Mouse (Mus musculus): ENCODE results near the gene Olfr898. TPM values are rescaled to one million over a fixed set of nuclear protein-coding genes. Genes with fewer than 3 reads are reported as not detected.

Gene Olfr898
- polyA plus RNA-seq (2012; rRNA removed) (not detected in 2 replicates), polyA plus RNA-seq (2014; fragmentation: Nextera tagmentation; extraction: Ambion mirVana) (not detected in 2 replicates)

- Histone ChIP-seq H3K9me3 (ENCODE audit: control insufficient read depth, low read length) (no peaks in the 10 kb centered on the region), H3K27ac (no peak within 1 kb of the TSS), H3K4me2 (ENCODE audit: low read depth) (no peak within 1 kb of the TSS), H3K4me1 (replicated peaks; ENCODE audit: control insufficient read depth in 2 of 2, insufficient read depth in 2 of 2, low read length in 1 of 2) (no peaks in the 10 kb centered on the region), H3K27me3 (ENCODE audit: control insufficient read depth, insufficient read depth, low read length) (no peaks in the 10 kb centered on the region), H3K9ac (replicated peaks) (no peak within 1 kb of the TSS), H3K36me3 (replicated peaks; ENCODE audit: control insufficient read depth, insufficient read depth, low read depth) (no peaks in the 10 kb centered on the region), H3K4me3 (ENCODE audit: insufficient read depth in 1 of 2, low read depth in 2 of 2, low read length in 2 of 2) (no peak within 1 kb of the TSS)
- WGBS (ENCODE audit: insufficient replicate concordance): 79% methylated on average over 4 of the region's 4 CpGs
- ATAC-seq (ENCODE audit: insufficient read depth) (no peak), DNase-seq (ENCODE audit: low read depth in 3 of 3, low spot score in 3 of 3) (no peak)
- TF ChIP-seq CTCF (IDR thresholded peaks at IDR 0.05; ENCODE audit: low read depth): no peak
- no peak for TF ChIP-seq EP300 (IDR thresholded peaks at IDR 0.05; ENCODE audit: low read depth)
Measured at GRCm38 (mm10) chr9:38348111-38348510, at the start of gene Olfr898. Gene Olfr898 (plus strand): TSS chr9:38348411.

- Histone ChIP-seq H3K9ac (replicated peaks) (no peak within 1 kb of the TSS), H3K36me3 (replicated peaks; ENCODE audit: control insufficient read depth, insufficient read depth, low read depth) (no peaks in the 10 kb centered on the region), H3K4me2 (ENCODE audit: low read depth) (no peak within 1 kb of the TSS), H3K9me3 (ENCODE audit: control insufficient read depth, low read length) (no peaks in the 10 kb centered on the region), H3K4me1 (replicated peaks; ENCODE audit: control insufficient read depth in 2 of 2, insufficient read depth in 2 of 2, low read length in 1 of 2) (no peaks in the 10 kb centered on the region), H3K27ac (no peak within 1 kb of the TSS), H3K27me3 (ENCODE audit: control insufficient read depth, insufficient read depth, low read length) (no peaks in the 10 kb centered on the region), H3K4me3 (ENCODE audit: insufficient read depth in 1 of 2, low read depth in 2 of 2, low read length in 2 of 2) (no peak within 1 kb of the TSS)
- WGBS (ENCODE audit: insufficient replicate concordance): 46% methylated on average over 3 of the region's 3 CpGs
- no peak for ATAC-seq (ENCODE audit: insufficient read depth)
- DNase-seq (ENCODE audit: low read depth in 3 of 3, low spot score in 3 of 3): no peak
- TF ChIP-seq EP300 (IDR thresholded peaks at IDR 0.05; ENCODE audit: low read depth): no peak
- TF ChIP-seq CTCF (IDR thresholded peaks at IDR 0.05; ENCODE audit: low read depth): no peak
Measured at GRCm38 (mm10) chr9:38328760-38329159, 19.5 kb upstream of the Olfr898 start, which contains the start of gene Olfr25. Gene Olfr25 (plus strand): TSS chr9:38329060.

- Histone ChIP-seq H3K4me2 (ENCODE audit: low read depth) (no peak within 1 kb of the TSS), H3K4me1 (replicated peaks; ENCODE audit: control insufficient read depth in 2 of 2, insufficient read depth in 2 of 2, low read length in 1 of 2) (no peaks in the 10 kb centered on the region), H3K9me3 (ENCODE audit: control insufficient read depth, low read length) (no peaks in the 10 kb centered on the region), H3K4me3 (ENCODE audit: insufficient read depth in 1 of 2, low read depth in 2 of 2, low read length in 2 of 2) (no peak within 1 kb of the TSS), H3K27me3 (ENCODE audit: control insufficient read depth, insufficient read depth, low read length) (no peaks in the 10 kb centered on the region), H3K36me3 (replicated peaks; ENCODE audit: control insufficient read depth, insufficient read depth, low read depth) (no peaks in the 10 kb centered on the region), H3K9ac (replicated peaks) (no peak within 1 kb of the TSS), H3K27ac (no peak within 1 kb of the TSS)
- no peak for TF ChIP-seq EP300 (IDR thresholded peaks at IDR 0.05; ENCODE audit: low read depth)
- no peak for TF ChIP-seq CTCF (IDR thresholded peaks at IDR 0.05; ENCODE audit: low read depth)
- DNase-seq (ENCODE audit: low read depth in 3 of 3, low spot score in 3 of 3) (no peak), ATAC-seq (ENCODE audit: insufficient read depth) (no peak)
- WGBS (ENCODE audit: insufficient replicate concordance): 61% methylated on average over 2 of the region's 2 CpGs
Measured at GRCm38 (mm10) chr9:38366596-38366995, 18.4 kb downstream of the Olfr898 start, which contains the start of gene Olfr250. Gene Olfr250 (plus strand): TSS chr9:38366896.

- TF ChIP-seq CTCF (IDR thresholded peaks at IDR 0.05; ENCODE audit: low read depth) (no peak), EP300 (IDR thresholded peaks at IDR 0.05; ENCODE audit: low read depth) (no peak)
- Histone ChIP-seq H3K27me3 (ENCODE audit: control insufficient read depth, insufficient read depth, low read length) (no peaks in the 10 kb centered on the region), H3K9ac (replicated peaks) (no peak within 1 kb of the TSS), H3K4me1 (replicated peaks; ENCODE audit: control insufficient read depth in 2 of 2, insufficient read depth in 2 of 2, low read length in 1 of 2) (no peaks in the 10 kb centered on the region), H3K36me3 (replicated peaks; ENCODE audit: control insufficient read depth, insufficient read depth, low read depth) (no peaks in the 10 kb centered on the region), H3K4me2 (ENCODE audit: low read depth) (no peak within 1 kb of the TSS), H3K9me3 (ENCODE audit: control insufficient read depth, low read length) (no peaks in the 10 kb centered on the region), H3K27ac (no peak within 1 kb of the TSS), H3K4me3 (ENCODE audit: insufficient read depth in 1 of 2, low read depth in 2 of 2, low read length in 2 of 2) (no peak within 1 kb of the TSS)
- ATAC-seq (ENCODE audit: insufficient read depth) (no peak), DNase-seq (ENCODE audit: low read depth in 3 of 3, low spot score in 3 of 3) (no peak)
- 27% methylated on average over 2 of the region's 2 CpGs for WGBS (ENCODE audit: insufficient replicate concordance)
Measured at GRCm38 (mm10) chr9:38376786-38377185, 28.6 kb downstream of the Olfr898 start, which contains the start of gene Olfr251. Gene Olfr251 (plus strand): TSS chr9:38377086.

- Histone ChIP-seq H3K9ac (replicated peaks) (no peak within 1 kb of the TSS), H3K4me2 (ENCODE audit: low read depth) (no peak within 1 kb of the TSS), H3K4me1 (replicated peaks; ENCODE audit: control insufficient read depth in 2 of 2, insufficient read depth in 2 of 2, low read length in 1 of 2) (no peaks in the 10 kb centered on the region), H3K36me3 (replicated peaks; ENCODE audit: control insufficient read depth, insufficient read depth, low read depth) (no peaks in the 10 kb centered on the region), H3K4me3 (ENCODE audit: insufficient read depth in 1 of 2, low read depth in 2 of 2, low read length in 2 of 2) (no peak within 1 kb of the TSS), H3K27ac (no peak within 1 kb of the TSS), H3K9me3 (ENCODE audit: control insufficient read depth, low read length) (no peaks in the 10 kb centered on the region), H3K27me3 (ENCODE audit: control insufficient read depth, insufficient read depth, low read length) (no peaks in the 10 kb centered on the region)
- TF ChIP-seq EP300 (IDR thresholded peaks at IDR 0.05; ENCODE audit: low read depth) (no peak), CTCF (IDR thresholded peaks at IDR 0.05; ENCODE audit: low read depth) (no peak)
- no peak for ATAC-seq (ENCODE audit: insufficient read depth)
- DNase-seq (ENCODE audit: low read depth in 3 of 3, low spot score in 3 of 3): no peak
- 63% methylated on average over 1 of the region's 1 CpGs for WGBS (ENCODE audit: insufficient replicate concordance)
Measured at GRCm38 (mm10) chr9:38401398-38401797, 53.2 kb downstream of the Olfr898 start, which contains the start of gene Olfr147. Gene Olfr147 (plus strand): TSS chr9:38401698.

Other genes with a start within 250 kb of the Olfr898 start
- gene Olfr888, start 240.3 kb upstream of the Olfr898 start, polyA plus RNA-seq (2012; rRNA removed): not detected in 2 replicates
- gene Olfr888, start 240.3 kb upstream of the Olfr898 start, polyA plus RNA-seq (2014; fragmentation: Nextera tagmentation; extraction: Ambion mirVana): not detected in 2 replicates
- 0.01 TPM in 2 replicates for gene Olfr889, start 233.2 kb upstream of the Olfr898 start, polyA plus RNA-seq (2012; rRNA removed)
- 0.14 and 0.15 TPM in 2 replicates for gene Olfr889, start 233.2 kb upstream of the Olfr898 start, polyA plus RNA-seq (2014; fragmentation: Nextera tagmentation; extraction: Ambion mirVana)
- not detected in 2 replicates for gene Olfr890, start 205.9 kb upstream of the Olfr898 start, polyA plus RNA-seq (2012; rRNA removed)
- not detected in 2 replicates for gene Olfr890, start 205.9 kb upstream of the Olfr898 start, polyA plus RNA-seq (2014; fragmentation: Nextera tagmentation; extraction: Ambion mirVana)
- gene Olfr891, start 167.6 kb upstream of the Olfr898 start, polyA plus RNA-seq (2012; rRNA removed): not detected in 2 replicates
- gene Olfr891, start 167.6 kb upstream of the Olfr898 start, polyA plus RNA-seq (2014; fragmentation: Nextera tagmentation; extraction: Ambion mirVana): not detected in 2 replicates
- gene Olfr893, start 140.0 kb upstream of the Olfr898 start, polyA plus RNA-seq (2012; rRNA removed): not detected in 2 replicates
- gene Olfr893, start 140.0 kb upstream of the Olfr898 start, polyA plus RNA-seq (2014; fragmentation: Nextera tagmentation; extraction: Ambion mirVana): not detected in 2 replicates
- gene Olfr894, start 130.4 kb upstream of the Olfr898 start, polyA plus RNA-seq (2012; rRNA removed): not detected in 2 replicates
- gene Olfr894, start 130.4 kb upstream of the Olfr898 start, polyA plus RNA-seq (2014; fragmentation: Nextera tagmentation; extraction: Ambion mirVana): not detected in 2 replicates
- gene Olfr143, start 95.6 kb upstream of the Olfr898 start, polyA plus RNA-seq (2012; rRNA removed): not detected in 2 replicates
- not detected in 2 replicates for gene Olfr143, start 95.6 kb upstream of the Olfr898 start, polyA plus RNA-seq (2014; fragmentation: Nextera tagmentation; extraction: Ambion mirVana)
- not detected in 2 replicates for gene Olfr895, start 80.6 kb upstream of the Olfr898 start, polyA plus RNA-seq (2012; rRNA removed)
- gene Olfr895, start 80.6 kb upstream of the Olfr898 start, polyA plus RNA-seq (2014; fragmentation: Nextera tagmentation; extraction: Ambion mirVana): not detected in 2 replicates
- not detected in 2 replicates for gene Olfr896-ps1, start 57.3 kb upstream of the Olfr898 start, polyA plus RNA-seq (2012; rRNA removed)
- not detected in 2 replicates for gene Olfr896-ps1, start 57.3 kb upstream of the Olfr898 start, polyA plus RNA-seq (2014; fragmentation: Nextera tagmentation; extraction: Ambion mirVana)
- gene Olfr25, start 19.4 kb upstream of the Olfr898 start, polyA plus RNA-seq (2012; rRNA removed): not detected in 2 replicates
- gene Olfr25, start 19.4 kb upstream of the Olfr898 start, polyA plus RNA-seq (2014; fragmentation: Nextera tagmentation; extraction: Ambion mirVana): not detected in 2 replicates
- not detected in 2 replicates for gene Olfr250, start 18.5 kb downstream of the Olfr898 start, polyA plus RNA-seq (2012; rRNA removed)
- gene Olfr250, start 18.5 kb downstream of the Olfr898 start, polyA plus RNA-seq (2014; fragmentation: Nextera tagmentation; extraction: Ambion mirVana): not detected in 2 replicates
- gene Olfr251, start 28.7 kb downstream of the Olfr898 start, polyA plus RNA-seq (2012; rRNA removed): not detected in 2 replicates
- gene Olfr251, start 28.7 kb downstream of the Olfr898 start, polyA plus RNA-seq (2014; fragmentation: Nextera tagmentation; extraction: Ambion mirVana): not detected in 2 replicates
- not detected in 2 replicates for gene Olfr147, start 53.3 kb downstream of the Olfr898 start, polyA plus RNA-seq (2012; rRNA removed)
- not detected in 2 replicates for gene Olfr147, start 53.3 kb downstream of the Olfr898 start, polyA plus RNA-seq (2014; fragmentation: Nextera tagmentation; extraction: Ambion mirVana)
- not detected in 2 replicates for gene Olfr901, start 81.0 kb downstream of the Olfr898 start, polyA plus RNA-seq (2012; rRNA removed)
- gene Olfr901, start 81.0 kb downstream of the Olfr898 start, polyA plus RNA-seq (2014; fragmentation: Nextera tagmentation; extraction: Ambion mirVana): not detected in 2 replicates
- not detected in 2 replicates for gene Olfr902, start 99.2 kb downstream of the Olfr898 start, polyA plus RNA-seq (2012; rRNA removed)
- not detected in 2 replicates for gene Olfr902, start 99.2 kb downstream of the Olfr898 start, polyA plus RNA-seq (2014; fragmentation: Nextera tagmentation; extraction: Ambion mirVana)
- not detected in 2 replicates for gene Olfr904, start 114.7 kb downstream of the Olfr898 start, polyA plus RNA-seq (2012; rRNA removed)
- gene Olfr904, start 114.7 kb downstream of the Olfr898 start, polyA plus RNA-seq (2014; fragmentation: Nextera tagmentation; extraction: Ambion mirVana): not detected in 2 replicates
- gene Olfr905, start 122.7 kb downstream of the Olfr898 start, polyA plus RNA-seq (2012; rRNA removed): not detected in 2 replicates
- gene Olfr905, start 122.7 kb downstream of the Olfr898 start, polyA plus RNA-seq (2014; fragmentation: Nextera tagmentation; extraction: Ambion mirVana): not detected in 2 replicates
- gene Olfr906, start 138.7 kb downstream of the Olfr898 start, polyA plus RNA-seq (2012; rRNA removed): not detected in 2 replicates
- gene Olfr906, start 138.7 kb downstream of the Olfr898 start, polyA plus RNA-seq (2014; fragmentation: Nextera tagmentation; extraction: Ambion mirVana): not detected in 2 replicates
- gene Olfr907, start 147.4 kb downstream of the Olfr898 start, polyA plus RNA-seq (2012; rRNA removed): not detected in 2 replicates
- gene Olfr907, start 147.4 kb downstream of the Olfr898 start, polyA plus RNA-seq (2014; fragmentation: Nextera tagmentation; extraction: Ambion mirVana): not detected in 2 replicates
- not detected in 2 replicates for gene Olfr911-ps1, start 173.2 kb downstream of the Olfr898 start, polyA plus RNA-seq (2012; rRNA removed)
- gene Olfr911-ps1, start 173.2 kb downstream of the Olfr898 start, polyA plus RNA-seq (2014; fragmentation: Nextera tagmentation; extraction: Ambion mirVana): not detected in 2 replicates
- not detected in 2 replicates for gene Olfr910, start 189.4 kb downstream of the Olfr898 start, polyA plus RNA-seq (2012; rRNA removed)
- not detected in 2 replicates for gene Olfr910, start 189.4 kb downstream of the Olfr898 start, polyA plus RNA-seq (2014; fragmentation: Nextera tagmentation; extraction: Ambion mirVana)
- not detected in 2 replicates for gene Olfr912, start 231.8 kb downstream of the Olfr898 start, polyA plus RNA-seq (2012; rRNA removed)
- not detected in 2 replicates for gene Olfr912, start 231.8 kb downstream of the Olfr898 start, polyA plus RNA-seq (2014; fragmentation: Nextera tagmentation; extraction: Ambion mirVana)
- not detected in 2 replicates for gene Olfr913, start 244.3 kb downstream of the Olfr898 start, polyA plus RNA-seq (2012; rRNA removed)
- not detected in 2 replicates for gene Olfr913, start 244.3 kb downstream of the Olfr898 start, polyA plus RNA-seq (2014; fragmentation: Nextera tagmentation; extraction: Ambion mirVana)

Data from liver, embryonic 14.5 days (tissue).